Mouse (Mus musculus): ENCODE measurements around the gene Mus81. TPM values are rescaled to one million over a fixed set of nuclear protein-coding genes. Genes with fewer than 3 reads are reported as not detected.

Mus81 gene
- polyA plus RNA-seq, 1 experiment from 2014 or later, result 38.4 TPM

- H3K36me3 ChIP-seq (ENCODE audit: control insufficient read depth, insufficient read depth, low read length), result no peaks in the 10 kb centered on the region
- H3K4me3 ChIP-seq (ENCODE audit: low read depth, low read length), result no peak overlapping the region
- H3K27me3 ChIP-seq (ENCODE audit: control insufficient read depth, insufficient read depth, low read length), result no peaks in the 10 kb centered on the region
- WGBS, result 88% methylated on average over 3 of the region's 3 CpGs
- no peak overlapping the region for H3K9ac ChIP-seq (ENCODE audit: low read length)
- no peak for ATAC-seq (ENCODE audit: low FRiP score)
- no peak overlapping the region for H3K27ac ChIP-seq (ENCODE audit: low read depth, low read length)
- no peak for DNase-seq (ENCODE audit: low spot score, missing footprints)
- H3K9me3 ChIP-seq (ENCODE audit: control insufficient read depth, low read length), result peaks cover 3% of the 10 kb centered on the region; the same call in 1 of the 2 replicates
- peaks cover 12% of the 10 kb centered on the region for H3K4me1 ChIP-seq (ENCODE audit: control insufficient read depth, insufficient read depth, low read length)
- no peak overlapping the region for H3K4me2 ChIP-seq
Measured at GRCm38 (mm10) chr19:5513005-5513349, 24.8 kb upstream of the Mus81 start.

- H3K4me1 ChIP-seq (ENCODE audit: control insufficient read depth, insufficient read depth, low read length), result peaks cover 12% of the 10 kb centered on the region
- no peak overlapping the region for H3K4me2 ChIP-seq
- no peak overlapping the region for H3K4me3 ChIP-seq (ENCODE audit: low read depth, low read length)
- H3K9me3 ChIP-seq (ENCODE audit: control insufficient read depth, low read length), result peaks cover 3% of the 10 kb centered on the region; the same call in 1 of the 2 replicates
- 87% methylated on average over 12 of the region's 12 CpGs for WGBS
- DNase-seq (ENCODE audit: low spot score, missing footprints), result no peak
- no peaks in the 10 kb centered on the region for H3K36me3 ChIP-seq (ENCODE audit: control insufficient read depth, insufficient read depth, low read length)
- no peak overlapping the region for H3K9ac ChIP-seq (ENCODE audit: low read length)
- no peak overlapping the region for H3K27ac ChIP-seq (ENCODE audit: low read depth, low read length)
- H3K27me3 ChIP-seq (ENCODE audit: control insufficient read depth, insufficient read depth, low read length), result no peaks in the 10 kb centered on the region
- ATAC-seq (ENCODE audit: low FRiP score), result no peak
Measured at GRCm38 (mm10) chr19:5512091-5513004, 24.1 kb upstream of the Mus81 start.

GRCm38 (mm10) chr19:5511074-5511632 lies 23.0 kb upstream of the Mus81 start:
- peaks cover 3% of the 10 kb centered on the region; the same call in 1 of the 2 replicates for H3K9me3 ChIP-seq (ENCODE audit: control insufficient read depth, low read length)
- H3K4me3 ChIP-seq (ENCODE audit: low read depth, low read length), result peak overlapping the region; percentile 42
- no peak overlapping the region for H3K27ac ChIP-seq (ENCODE audit: low read depth, low read length)
- H3K4me1 ChIP-seq (ENCODE audit: control insufficient read depth, insufficient read depth, low read length), result peaks cover 12% of the 10 kb centered on the region
- peak overlapping the region; percentile 72 for H3K4me2 ChIP-seq
- DNase-seq (ENCODE audit: low spot score, missing footprints) (no peak), ATAC-seq (ENCODE audit: low FRiP score) (no peak)
- peak overlapping the region; percentile 68 for H3K9ac ChIP-seq (ENCODE audit: low read length)
- WGBS, result 51% methylated on average over 15 of the region's 15 CpGs
- no peaks in the 10 kb centered on the region for H3K27me3 ChIP-seq (ENCODE audit: control insufficient read depth, insufficient read depth, low read length)
- H3K36me3 ChIP-seq (ENCODE audit: control insufficient read depth, insufficient read depth, low read length), result no peaks in the 10 kb centered on the region

GRCm38 (mm10) chr19:5510031-5511026 lies 22.1 kb upstream of the Mus81 start, which contains the start of gene Snx32:
Gene Snx32 (minus strand): TSS chr19:5510538.
- peaks cover 12% of the 10 kb centered on the region for H3K4me1 ChIP-seq (ENCODE audit: control insufficient read depth, insufficient read depth, low read length)
- no peak within 1 kb of the TSS for H3K27ac ChIP-seq (ENCODE audit: low read depth, low read length)
- no peaks in the 10 kb centered on the region for H3K36me3 ChIP-seq (ENCODE audit: control insufficient read depth, insufficient read depth, low read length)
- ATAC-seq (ENCODE audit: low FRiP score) (peak; percentile 100), DNase-seq (ENCODE audit: low spot score, missing footprints) (peak; percentile 97)
- H3K4me2 ChIP-seq, result peak within 1 kb of the TSS; percentile 72
- peaks cover 3% of the 10 kb centered on the region; the same call in 1 of the 2 replicates for H3K9me3 ChIP-seq (ENCODE audit: control insufficient read depth, low read length)
- WGBS, result 3% methylated on average over 47 of the region's 47 CpGs
- no peaks in the 10 kb centered on the region for H3K27me3 ChIP-seq (ENCODE audit: control insufficient read depth, insufficient read depth, low read length)
- H3K4me3 ChIP-seq (ENCODE audit: low read depth, low read length), result peak within 1 kb of the TSS; percentile 42
- peak within 1 kb of the TSS; percentile 68 for H3K9ac ChIP-seq (ENCODE audit: low read length)

GRCm38 (mm10) chr19:5503687-5504086 lies 15.5 kb upstream of the Mus81 start, which contains the start of gene 1700020D05Rik:
Gene 1700020D05Rik (minus strand): TSS chr19:5503787.
- no peaks in the 10 kb centered on the region for H3K27me3 ChIP-seq (ENCODE audit: control insufficient read depth, insufficient read depth, low read length)

GRCm38 (mm10) chr19:5500330-5500875 lies 12.2 kb upstream of the Mus81 start:
- WGBS, result 95% methylated on average over 2 of the region's 2 CpGs
- ATAC-seq (ENCODE audit: low FRiP score) (no peak), DNase-seq (ENCODE audit: low spot score, missing footprints) (no peak)
- peaks cover 2% of the 10 kb centered on the region; the same call in 1 of the 2 replicates for H3K36me3 ChIP-seq (ENCODE audit: control insufficient read depth, insufficient read depth, low read length)
- H3K27me3 ChIP-seq (ENCODE audit: control insufficient read depth, insufficient read depth, low read length), result no peaks in the 10 kb centered on the region
- H3K9ac ChIP-seq (ENCODE audit: low read length), result no peak overlapping the region
- H3K9me3 ChIP-seq (ENCODE audit: control insufficient read depth, low read length), result no peaks in the 10 kb centered on the region
- no peak overlapping the region for H3K27ac ChIP-seq (ENCODE audit: low read depth, low read length)
- no peaks in the 10 kb centered on the region for H3K4me1 ChIP-seq (ENCODE audit: control insufficient read depth, insufficient read depth, low read length)
- H3K4me3 ChIP-seq (ENCODE audit: low read depth, low read length), result no peak overlapping the region
- no peak overlapping the region for H3K4me2 ChIP-seq

More at GRCm38 (mm10) chr19:5503687-5504086, 15.5 kb upstream of the Mus81 start, which contains the start of gene 1700020D05Rik:
- H3K36me3 ChIP-seq (ENCODE audit: control insufficient read depth, insufficient read depth, low read length), result no peaks in the 10 kb centered on the region
- H3K4me3 ChIP-seq (ENCODE audit: low read depth, low read length), result no peak within 1 kb of the TSS
- no peaks in the 10 kb centered on the region for H3K9me3 ChIP-seq (ENCODE audit: control insufficient read depth, low read length)
- H3K4me2 ChIP-seq, result no peak within 1 kb of the TSS
- ATAC-seq (ENCODE audit: low FRiP score) (no peak), DNase-seq (ENCODE audit: low spot score, missing footprints) (no peak)
- no peaks in the 10 kb centered on the region for H3K4me1 ChIP-seq (ENCODE audit: control insufficient read depth, insufficient read depth, low read length)
- no peak within 1 kb of the TSS for H3K27ac ChIP-seq (ENCODE audit: low read depth, low read length)
- no peak within 1 kb of the TSS for H3K9ac ChIP-seq (ENCODE audit: low read length)
- WGBS, result 51% methylated on average over 17 of the region's 17 CpGs

GRCm38 (mm10) chr19:5496052-5496370 lies 7.8 kb upstream of the Mus81 start:
- Histone ChIP-seq H3K27ac (ENCODE audit: low read depth, low read length) (no peak overlapping the region), H3K36me3 (ENCODE audit: control insufficient read depth, insufficient read depth, low read length) (peaks cover 14% of the 10 kb centered on the region), H3K4me1 (ENCODE audit: control insufficient read depth, insufficient read depth, low read length) (peaks cover 12% of the 10 kb centered on the region), H3K9me3 (ENCODE audit: control insufficient read depth, low read length) (no peaks in the 10 kb centered on the region), H3K9ac (ENCODE audit: low read length) (no peak overlapping the region), H3K4me3 (ENCODE audit: low read depth, low read length) (no peak overlapping the region), H3K4me2 (no peak overlapping the region), H3K27me3 (ENCODE audit: control insufficient read depth, insufficient read depth, low read length) (no peaks in the 10 kb centered on the region)
- WGBS, result 92% methylated on average over 16 of the region's 16 CpGs
- ATAC-seq (ENCODE audit: low FRiP score) (no peak), DNase-seq (ENCODE audit: low spot score, missing footprints) (no peak)

- Histone ChIP-seq H3K36me3 (ENCODE audit: control insufficient read depth, insufficient read depth, low read length) (peaks cover 14% of the 10 kb centered on the region), H3K27ac (ENCODE audit: low read depth, low read length) (no peak overlapping the region), H3K4me3 (ENCODE audit: low read depth, low read length) (no peak overlapping the region), H3K27me3 (ENCODE audit: control insufficient read depth, insufficient read depth, low read length) (no peaks in the 10 kb centered on the region), H3K4me1 (ENCODE audit: control insufficient read depth, insufficient read depth, low read length) (peaks cover 12% of the 10 kb centered on the region), H3K9me3 (ENCODE audit: control insufficient read depth, low read length) (no peaks in the 10 kb centered on the region), H3K9ac (ENCODE audit: low read length) (no peak overlapping the region), H3K4me2 (no peak overlapping the region)
- peak; percentile 89 for DNase-seq (ENCODE audit: low spot score, missing footprints)
- no peak for ATAC-seq (ENCODE audit: low FRiP score)
- WGBS, result 83% methylated on average over 12 of the region's 12 CpGs
Measured at GRCm38 (mm10) chr19:5495353-5496051, 7.3 kb upstream of the Mus81 start.

All from midbrain, embryonic 11.5 days (tissue).